Mouse (Mus musculus): Measurements from ENCODE around the gene Cpb2. TPM values are rescaled to one million over a fixed set of nuclear protein-coding genes. Genes with fewer than 3 reads are reported as not detected.

Cpb2 gene
- total and polyA plus RNA-seq, 2 experiments from 2014 or later, result not detected

GRCm38 (mm10) chr14:75229834-75230233 lies 12.3 kb upstream of the Cpb2 start:
- DNase-seq (peak; percentile 51), ATAC-seq (no peak)
- Histone ChIP-seq H3K4me2 (ENCODE audit: low read depth) (no peak overlapping the region), H3K4me1 (ENCODE audit: insufficient read depth) (no peaks in the 10 kb centered on the region), H3K27me3 (ENCODE audit: insufficient read depth, low read length) (no peaks in the 10 kb centered on the region), H3K4me3 (ENCODE audit: low read depth, low read length) (no peak overlapping the region), H3K9ac (no peak overlapping the region), H3K36me3 (ENCODE audit: insufficient read depth) (no peaks in the 10 kb centered on the region), H3K9me3 (ENCODE audit: low read length) (no peaks in the 10 kb centered on the region), H3K27ac (ENCODE audit: low read depth, low read length) (no peak overlapping the region)
- peak; percentile 66 for TF ChIP-seq CTCF (IDR thresholded peaks at IDR 0.05; ENCODE audit: low read depth)
- WGBS, result 65% methylated on average over 2 of the region's 2 CpGs

GRCm38 (mm10) chr14:75233070-75233469 lies 9.0 kb upstream of the Cpb2 start:
- peaks cover 17% of the 10 kb centered on the region for H3K4me1 ChIP-seq (ENCODE audit: insufficient read depth)
- no peaks in the 10 kb centered on the region for H3K27me3 ChIP-seq (ENCODE audit: insufficient read depth, low read length)
- no peak overlapping the region for H3K27ac ChIP-seq (ENCODE audit: low read depth, low read length)
- ATAC-seq (no peak), DNase-seq (no peak)
- TF ChIP-seq CTCF (IDR thresholded peaks at IDR 0.05; ENCODE audit: low read depth), result no peak
- no peak overlapping the region for H3K4me3 ChIP-seq (ENCODE audit: low read depth, low read length)
- WGBS, result 94% methylated on average over 5 of the region's 5 CpGs
- no peaks in the 10 kb centered on the region for H3K36me3 ChIP-seq (ENCODE audit: insufficient read depth)
- no peak overlapping the region for H3K4me2 ChIP-seq (ENCODE audit: low read depth)
- H3K9me3 ChIP-seq (ENCODE audit: low read length), result no peaks in the 10 kb centered on the region
- no peak overlapping the region for H3K9ac ChIP-seq

GRCm38 (mm10) chr14:75235552-75235951 lies 6.5 kb upstream of the Cpb2 start:
- peaks cover 17% of the 10 kb centered on the region for H3K4me1 ChIP-seq (ENCODE audit: insufficient read depth)
- DNase-seq, result no peak
- no peaks in the 10 kb centered on the region for H3K27me3 ChIP-seq (ENCODE audit: insufficient read depth, low read length)
- 0 out of 2 replicates have a peak overlapping the region, but pooled peaks have one; percentile 14 for H3K4me3 ChIP-seq (ENCODE audit: low read depth, low read length)
- no peaks in the 10 kb centered on the region for H3K9me3 ChIP-seq (ENCODE audit: low read length)
- no peaks in the 10 kb centered on the region for H3K36me3 ChIP-seq (ENCODE audit: insufficient read depth)
- WGBS, result 22% methylated on average over 8 of the region's 8 CpGs
- 0 out of 2 replicates have a peak overlapping the region, but pooled peaks have one; percentile 3 for H3K9ac ChIP-seq
- peak; percentile 18; the same call in 1 of the 2 replicates for ATAC-seq
- peak overlapping the region; percentile 43 for H3K4me2 ChIP-seq (ENCODE audit: low read depth)
- peak overlapping the region; percentile 75 for H3K27ac ChIP-seq (ENCODE audit: low read depth, low read length)
- TF ChIP-seq CTCF (IDR thresholded peaks at IDR 0.05; ENCODE audit: low read depth), result no peak

GRCm38 (mm10) chr14:75235955-75236635 lies 6.0 kb upstream of the Cpb2 start:
- TF ChIP-seq CTCF (IDR thresholded peaks at IDR 0.05; ENCODE audit: low read depth), result no peak
- Histone ChIP-seq H3K27ac (ENCODE audit: low read depth, low read length) (peak overlapping the region; percentile 75), H3K27me3 (ENCODE audit: insufficient read depth, low read length) (no peaks in the 10 kb centered on the region), H3K36me3 (ENCODE audit: insufficient read depth) (no peaks in the 10 kb centered on the region), H3K4me2 (ENCODE audit: low read depth) (peak overlapping the region; percentile 43), H3K4me3 (ENCODE audit: low read depth, low read length) (peak overlapping the region; percentile 14; the same call in 1 of the 2 replicates), H3K9me3 (ENCODE audit: low read length) (no peaks in the 10 kb centered on the region), H3K9ac (no peak overlapping the region), H3K4me1 (ENCODE audit: insufficient read depth) (peaks cover 17% of the 10 kb centered on the region)
- 10% methylated on average over 9 of the region's 9 CpGs for WGBS
- peak; percentile 87 for DNase-seq
- peak; percentile 97 for ATAC-seq

GRCm38 (mm10) chr14:75236636-75237003 lies 5.5 kb upstream of the Cpb2 start:
- Histone ChIP-seq H3K9me3 (ENCODE audit: low read length) (no peaks in the 10 kb centered on the region), H3K4me1 (ENCODE audit: insufficient read depth) (peaks cover 17% of the 10 kb centered on the region), H3K4me3 (ENCODE audit: low read depth, low read length) (no peak overlapping the region), H3K36me3 (ENCODE audit: insufficient read depth) (no peaks in the 10 kb centered on the region), H3K4me2 (ENCODE audit: low read depth) (peak overlapping the region; percentile 43; the same call in 1 of the 2 replicates), H3K9ac (no peak overlapping the region), H3K27ac (ENCODE audit: low read depth, low read length) (peak overlapping the region; percentile 75), H3K27me3 (ENCODE audit: insufficient read depth, low read length) (no peaks in the 10 kb centered on the region)
- peak; percentile 22 for DNase-seq
- TF ChIP-seq CTCF (IDR thresholded peaks at IDR 0.05; ENCODE audit: low read depth), result no peak
- no peak for ATAC-seq
- WGBS, result 17% methylated on average over 4 of the region's 4 CpGs

GRCm38 (mm10) chr14:75237096-75237495 lies 5.0 kb upstream of the Cpb2 start:
- Histone ChIP-seq H3K36me3 (ENCODE audit: insufficient read depth) (no peaks in the 10 kb centered on the region), H3K4me3 (ENCODE audit: low read depth, low read length) (no peak overlapping the region), H3K9ac (no peak overlapping the region), H3K4me2 (ENCODE audit: low read depth) (no peak overlapping the region), H3K27ac (ENCODE audit: low read depth, low read length) (peak overlapping the region; percentile 75), H3K27me3 (ENCODE audit: insufficient read depth, low read length) (no peaks in the 10 kb centered on the region), H3K9me3 (ENCODE audit: low read length) (no peaks in the 10 kb centered on the region), H3K4me1 (ENCODE audit: insufficient read depth) (peaks cover 17% of the 10 kb centered on the region)
- ATAC-seq, result no peak
- WGBS, result 32% methylated on average over 8 of the region's 8 CpGs
- no peak for DNase-seq
- TF ChIP-seq CTCF (IDR thresholded peaks at IDR 0.05; ENCODE audit: low read depth), result no peak

- Histone ChIP-seq H3K9me3 (ENCODE audit: low read length) (no peaks in the 10 kb centered on the region), H3K36me3 (ENCODE audit: insufficient read depth) (no peaks in the 10 kb centered on the region), H3K27me3 (ENCODE audit: insufficient read depth, low read length) (no peaks in the 10 kb centered on the region), H3K4me3 (ENCODE audit: low read depth, low read length) (no peak overlapping the region), H3K4me2 (ENCODE audit: low read depth) (no peak overlapping the region), H3K27ac (ENCODE audit: low read depth, low read length) (no peak overlapping the region), H3K4me1 (ENCODE audit: insufficient read depth) (peaks cover 17% of the 10 kb centered on the region), H3K9ac (no peak overlapping the region)
- TF ChIP-seq CTCF (IDR thresholded peaks at IDR 0.05; ENCODE audit: low read depth), result no peak
- ATAC-seq, result no peak
- whole genome bisulfite sequencing, result 73% methylated on average over 6 of the region's 6 CpGs
- no peak for DNase-seq
Observed at GRCm38 (mm10) chr14:75238054-75238692, 3.9 kb upstream of the Cpb2 start.
